Mouse (Mus musculus) forebrain, postnatal 0 days (tissue): ENCODE measurements around the gene Cct8l1. TPM values are rescaled to one million over a fixed set of nuclear protein-coding genes. Genes with fewer than 3 reads are reported as not detected.

Experiments used
- ATAC-seq: fragments of 200-750 bp; cut with Nextera tagmentation; 2 replicates; pipeline ENCODE4 v1.8.0; 2017; ENCODE audit warnings: mild to moderate bottlenecking, moderate library complexity
- DNase-seq: peaks from one replicate; pipeline ENCODE4 v3.0.0-alpha.2; 2015
- H3K27ac ChIP-seq: fragments of 300-500 bp; sonication (generic); 2 replicates; pipeline ENCODE4 v1.5.1; 2014; ENCODE audit warnings: low read depth, mild to moderate bottlenecking, antibody characterized with exemption, low read length, moderate library complexity, mixed read lengths
- H3K27me3 ChIP-seq: fragments of 300-500 bp; sonication (generic); 2 replicates; pipeline ENCODE4 v1.6.1; 2014; ENCODE audit warnings: mild to moderate bottlenecking, low read length, mixed read lengths; ENCODE audit not compliant: insufficient read depth
- H3K36me3 ChIP-seq: fragments of 300-500 bp; sonication (generic); 2 replicates; pipeline ENCODE4 v1.6.1; 2014; ENCODE audit warnings: mild to moderate bottlenecking, moderate library complexity; ENCODE audit not compliant: insufficient read depth
- H3K4me1 ChIP-seq: fragments of 300-500 bp; sonication (generic); 2 replicates; pipeline ENCODE4 v1.6.1; 2014; ENCODE audit warnings: antibody characterized with exemption; ENCODE audit not compliant: insufficient read depth
- H3K4me2 ChIP-seq: fragments of 300-500 bp; sonication (generic); 2 replicates; pipeline ENCODE4 v1.6.1; 2014; ENCODE audit warnings: low read depth, mild to moderate bottlenecking, moderate library complexity
- H3K4me3 ChIP-seq: fragments of 300-500 bp; sonication (generic); 2 replicates; pipeline ENCODE4 v1.5.1; 2014; ENCODE audit warnings: low read depth, low read length, mixed read lengths
- H3K9ac ChIP-seq: fragments of 300-500 bp; sonication (generic); 2 replicates; pipeline ENCODE4 v1.6.1; 2014; ENCODE audit warnings: mild to moderate bottlenecking
- H3K9me3 ChIP-seq: fragments of 300-500 bp; sonication (generic); 2 replicates; pipeline ENCODE4 v1.6.1; 2016; ENCODE audit warnings: low read length
- CTCF ChIP-seq: sonication (generic); IDR thresholded peaks from 2 replicates; pipeline ENCODE4 v1.5.1; 2016; ENCODE audit warnings: antibody characterized with exemption, control low read depth, low read depth
- WGBS: fragments of 180-500 bp; shearing (Covaris S2); extraction: QIAGEN DNeasy Blood & Tissue Kit; methylation state at CpG from one replicate; pipeline ENCODE4 v1.1.7; 2014; 5-methylcytosine and 5-hydroxymethylcytosine counted together
- polyA plus RNA-seq: library from polyadenylated mRNA; unstranded; fragments of >200 nt; fragmentation: Nextera tagmentation; extraction: Ambion mirVana; gene quantifications from 2 replicates; pipeline ENCODE4 v1.2.1, GENCODE M21; 2015
- total RNA-seq: library from RNA; depleted of rRNA; stranded (reverse); fragments of >200 nt; gene quantifications from 2 replicates; pipeline ENCODE4 v1.2.3, GENCODE M21; 2014

The Cct8l1 gene
- total and polyA plus RNA-seq, 2 experiments from 2014 or later = not detected

- Histone ChIP-seq H3K4me1 (no peaks in the 10 kb centered on the region), H3K4me2 (no peak overlapping the region), H3K9ac (no peak overlapping the region), H3K27me3 (no peaks in the 10 kb centered on the region), H3K9me3 (no peaks in the 10 kb centered on the region), H3K4me3 (no peak overlapping the region), H3K36me3 (no peaks in the 10 kb centered on the region), H3K27ac (no peak overlapping the region)
- DNase-seq (no peak), ATAC-seq (no peak)
- WGBS = 79% methylated on average over 5 of the region's 5 CpGs
- no peak for TF ChIP-seq CTCF
These were observed 1.7 kb downstream of the Cct8l1 start for GRCm38 (mm10) chr5:25517550-25517949.

GRCm38 (mm10) chr5:25519820-25520219, 4.0 kb downstream of the Cct8l1 start:
- Histone ChIP-seq H3K4me3 (no peak overlapping the region), H3K9me3 (no peaks in the 10 kb centered on the region), H3K9ac (no peak overlapping the region), H3K36me3 (no peaks in the 10 kb centered on the region), H3K27ac (no peak overlapping the region), H3K4me1 (no peaks in the 10 kb centered on the region), H3K27me3 (no peaks in the 10 kb centered on the region), H3K4me2 (no peak overlapping the region)
- DNase-seq = no peak
- 58% methylated on average over 3 of the region's 3 CpGs for WGBS
- no peak for ATAC-seq
- TF ChIP-seq CTCF = no peak

GRCm38 (mm10) chr5:25521461-25521860, 5.6 kb downstream of the Cct8l1 start:
- Histone ChIP-seq H3K27ac (no peak overlapping the region), H3K36me3 (no peaks in the 10 kb centered on the region), H3K9ac (no peak overlapping the region), H3K4me1 (no peaks in the 10 kb centered on the region), H3K9me3 (no peaks in the 10 kb centered on the region), H3K4me3 (no peak overlapping the region), H3K4me2 (no peak overlapping the region), H3K27me3 (no peaks in the 10 kb centered on the region)
- ATAC-seq = no peak
- 90% methylated on average over 5 of the region's 5 CpGs for WGBS
- no peak for TF ChIP-seq CTCF
- no peak for DNase-seq

GRCm38 (mm10) chr5:25526116-25526515, 10.2 kb downstream of the Cct8l1 start:
- H3K4me3 ChIP-seq = no peak overlapping the region
- TF ChIP-seq CTCF = no peak
- H3K4me2 ChIP-seq = no peak overlapping the region
- no peak overlapping the region for H3K27ac ChIP-seq
- no peaks in the 10 kb centered on the region for H3K4me1 ChIP-seq
- H3K36me3 ChIP-seq = no peaks in the 10 kb centered on the region
- ATAC-seq (no peak), DNase-seq (no peak)
- no peak overlapping the region for H3K9ac ChIP-seq
- H3K9me3 ChIP-seq = no peaks in the 10 kb centered on the region
- 42% methylated on average over 5 of the region's 5 CpGs for WGBS
- no peaks in the 10 kb centered on the region for H3K27me3 ChIP-seq

- DNase-seq (no peak), ATAC-seq (no peak)
- H3K27ac ChIP-seq = no peak overlapping the region
- H3K4me2 ChIP-seq = no peak overlapping the region
- no peaks in the 10 kb centered on the region for H3K36me3 ChIP-seq
- no peaks in the 10 kb centered on the region for H3K27me3 ChIP-seq
- H3K4me3 ChIP-seq = no peak overlapping the region
- H3K9me3 ChIP-seq = no peaks in the 10 kb centered on the region
- 22% methylated on average over 4 of the region's 4 CpGs for WGBS
- no peak for TF ChIP-seq CTCF
- H3K9ac ChIP-seq = no peak overlapping the region
- H3K4me1 ChIP-seq = no peaks in the 10 kb centered on the region
These were observed 11.1 kb downstream of the Cct8l1 start for GRCm38 (mm10) chr5:25526926-25527325.

- ATAC-seq (no peak), DNase-seq (no peak)
- H3K4me3 ChIP-seq = no peak overlapping the region
- no peak overlapping the region for H3K27ac ChIP-seq
- H3K9me3 ChIP-seq = no peaks in the 10 kb centered on the region
- TF ChIP-seq CTCF = no peak
- H3K4me1 ChIP-seq = no peaks in the 10 kb centered on the region
- H3K36me3 ChIP-seq = no peaks in the 10 kb centered on the region
- H3K27me3 ChIP-seq = no peaks in the 10 kb centered on the region
- WGBS = 80% methylated on average over 1 of the region's 1 CpGs
- H3K4me2 ChIP-seq = no peak overlapping the region
- H3K9ac ChIP-seq = no peak overlapping the region
These were observed 12.1 kb downstream of the Cct8l1 start for GRCm38 (mm10) chr5:25527971-25528370.

- WGBS = 9% methylated on average over 22 of the region's 22 CpGs
- H3K9me3 ChIP-seq = no peaks in the 10 kb centered on the region
- no peaks in the 10 kb centered on the region for H3K36me3 ChIP-seq
- peak overlapping the region; percentile 76 for H3K4me2 ChIP-seq
- no peak for TF ChIP-seq CTCF
- H3K27ac ChIP-seq = peak overlapping the region; percentile 96
- H3K4me3 ChIP-seq = peak overlapping the region; percentile 69
- peak; percentile 50; the same call in 1 of the 2 replicates for ATAC-seq
- H3K27me3 ChIP-seq = no peaks in the 10 kb centered on the region
- no peaks in the 10 kb centered on the region for H3K4me1 ChIP-seq
- peak overlapping the region; percentile 86 for H3K9ac ChIP-seq
- no peak for DNase-seq
These were observed 13.1 kb downstream of the Cct8l1 start for GRCm38 (mm10) chr5:25528851-25529528.
